Mouse (Mus musculus) stomach, postnatal 0 days (tissue): ENCODE results near the gene Aamp.

Experiments used
- CTCF ChIP-seq: IDR thresholded peaks from 2 replicates; pipeline ENCODE4 v1.5.1; 2016; ENCODE audit warnings: antibody characterized with exemption, low read depth, mild to moderate bottlenecking, moderate library complexity
- EP300 ChIP-seq: optimal IDR thresholded peaks from 2 replicates; pipeline ENCODE3; 2016; ENCODE audit warnings: antibody characterized with exemption

DNA sequence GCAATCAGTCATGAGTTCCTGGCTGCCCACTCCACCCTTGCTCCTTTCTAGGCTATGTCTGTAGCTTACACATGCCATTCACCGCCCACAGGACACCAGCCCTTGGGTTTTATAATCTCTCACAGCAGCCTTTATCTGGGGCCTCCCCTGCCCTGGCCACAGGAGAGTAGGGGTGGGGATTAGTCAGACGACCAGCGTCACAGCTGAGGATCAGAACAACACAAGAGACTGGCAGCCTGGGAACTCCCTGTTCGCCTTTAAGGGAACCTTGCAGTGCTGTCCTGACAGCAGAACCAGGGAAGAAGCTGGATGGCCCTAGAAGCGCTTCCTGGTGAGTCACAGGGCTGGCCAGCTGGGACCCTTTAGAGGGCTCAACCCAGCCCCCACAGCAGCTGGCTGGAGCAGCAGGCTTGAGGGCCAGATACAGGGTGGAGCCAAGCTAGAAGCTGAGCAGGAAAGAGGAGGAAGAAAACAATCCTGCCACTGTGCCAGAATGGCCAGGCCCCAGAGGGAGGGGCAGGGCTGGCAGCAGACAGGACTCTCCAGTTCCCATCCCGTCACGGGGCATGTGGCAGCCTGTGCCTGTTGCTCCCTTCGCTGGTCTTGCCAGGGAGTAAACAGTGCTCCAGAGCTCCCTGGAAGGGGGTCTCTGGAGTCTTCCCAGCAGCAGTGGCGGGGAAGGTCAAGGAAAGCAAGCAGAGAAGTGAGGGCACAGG is 11.1 kb upstream of the Aamp start:
- no peak for TF ChIP-seq CTCF
- TF ChIP-seq EP300, result peak; percentile 94
